Mouse (Mus musculus) embryonic facial prominence, embryonic 14.5 days (tissue): ENCODE data around the gene Pacsin3. TPM values are rescaled to one million over a fixed set of nuclear protein-coding genes. Genes with fewer than 3 reads are reported as not detected.

Experiments used
- polyA plus RNA-seq: library from polyadenylated mRNA; unstranded; fragments of >200 nt; fragmentation: Nextera tagmentation; extraction: Ambion mirVana; gene quantifications from 2 replicates; pipeline ENCODE4 v1.2.1, GENCODE M21; 2014

Pacsin3 gene
- polyA plus RNA-seq, 1 experiment from 2014 or later = 64.3 TPM

Other genes with a start within 250 kb of the Pacsin3 start
- gene Rapsn, start 220.3 kb upstream of the Pacsin3 start, polyA plus RNA-seq = 35.4 and 40.5 TPM in 2 replicates
- gene Psmc3, start 201.9 kb upstream of the Pacsin3 start, polyA plus RNA-seq = 309 and 320 TPM in 2 replicates
- 62.1 and 64.8 TPM in 2 replicates for gene Slc39a13, start 185.5 kb upstream of the Pacsin3 start, polyA plus RNA-seq
- 10.2 and 10.6 TPM in 2 replicates for gene Spi1, start 173.6 kb upstream of the Pacsin3 start, polyA plus RNA-seq
- 0.30 and 0.79 TPM in 2 replicates for gene Mybpc3, start 137.8 kb upstream of the Pacsin3 start, polyA plus RNA-seq
- gene Madd, start 72.1 kb upstream of the Pacsin3 start, polyA plus RNA-seq = 7.9 and 8.6 TPM in 2 replicates
- gene Nr1h3, start 53.1 kb upstream of the Pacsin3 start, polyA plus RNA-seq = 1.5 and 2.7 TPM in 2 replicates
- gene Acp2, start 53.1 kb upstream of the Pacsin3 start, polyA plus RNA-seq = 29.4 and 32.3 TPM in 2 replicates
- gene Ddb2, start 19.0 kb upstream of the Pacsin3 start, polyA plus RNA-seq = 14.1 and 16.3 TPM in 2 replicates
- gene Arfgap2, start 9.0 kb downstream of the Pacsin3 start, polyA plus RNA-seq = 68.1 and 79.3 TPM in 2 replicates
- gene 1110051M20Rik, start 188.8 kb downstream of the Pacsin3 start, polyA plus RNA-seq = 56.0 and 59.2 TPM in 2 replicates
- gene Lrp4, start 201.6 kb downstream of the Pacsin3 start, polyA plus RNA-seq = 7.3 and 7.6 TPM in 2 replicates